Mouse (Mus musculus): ENCODE results near the gene Cfap43.

Gene Cfap43

DNA sequence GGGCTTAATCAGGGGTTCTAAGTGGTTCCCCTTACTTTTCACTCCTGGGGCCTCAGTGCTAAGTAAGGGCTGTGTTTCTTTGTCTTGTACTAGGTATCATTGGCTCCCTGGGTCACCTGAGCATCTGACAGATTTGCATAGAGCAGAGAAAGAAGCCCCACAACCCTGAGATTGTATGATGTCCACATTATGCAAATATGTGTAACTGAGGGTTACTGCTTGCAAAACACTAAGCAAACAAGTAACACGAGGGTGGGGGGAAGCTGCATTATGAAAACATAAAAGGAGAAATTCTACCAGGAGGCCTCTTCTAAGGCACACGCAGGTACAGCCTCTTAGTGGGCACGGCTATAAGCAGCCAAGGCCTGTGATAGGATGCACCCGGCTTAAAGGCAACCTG lies 3.8 kb downstream of the Cfap43 start:
- DNase-seq (ENCODE audit: low spot score in 2 of 2): no peak

DNA sequence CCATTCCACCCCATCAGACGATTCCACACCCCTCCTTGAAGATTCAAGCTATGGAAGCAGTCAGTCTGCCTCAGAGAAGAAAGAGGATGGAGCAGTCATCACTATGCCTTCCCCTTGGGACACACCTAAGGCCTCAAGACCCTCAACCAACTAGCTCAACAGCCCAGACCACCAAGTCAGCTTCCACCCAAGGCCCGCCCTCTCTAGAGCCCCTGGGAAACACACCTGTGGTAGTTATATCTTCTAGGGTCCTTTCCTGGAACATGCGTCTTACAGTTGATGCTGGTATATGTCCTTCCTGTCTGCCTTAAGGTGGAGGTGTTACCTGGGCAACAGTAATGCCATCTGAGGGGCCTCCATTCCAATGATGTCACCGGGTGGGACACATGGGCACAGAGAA lies 4.9 kb downstream of the Cfap43 start:
- no peak for DNase-seq (ENCODE audit: low spot score in 2 of 2)

DNA sequence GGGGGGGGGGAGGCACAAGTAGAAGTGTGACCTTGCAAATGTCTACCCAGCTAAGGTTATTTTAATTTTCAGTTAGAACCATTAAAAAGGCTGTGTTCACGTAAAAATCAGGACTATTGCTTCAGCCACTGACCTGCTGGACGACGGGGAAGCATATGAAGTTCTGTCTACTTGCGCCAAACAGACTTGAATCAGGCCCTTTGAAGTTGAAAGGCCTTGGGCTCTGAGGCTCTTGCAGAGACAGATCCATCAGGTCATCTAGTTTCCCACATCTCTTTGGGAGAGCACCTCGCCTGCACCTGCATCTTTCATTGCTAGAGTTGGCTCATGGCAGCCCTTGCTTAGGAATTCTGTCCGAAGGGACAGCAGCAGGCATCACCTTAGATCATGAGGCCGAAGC lies 5.7 kb downstream of the Cfap43 start:
- no peak for DNase-seq (ENCODE audit: low spot score in 2 of 2)

DNA sequence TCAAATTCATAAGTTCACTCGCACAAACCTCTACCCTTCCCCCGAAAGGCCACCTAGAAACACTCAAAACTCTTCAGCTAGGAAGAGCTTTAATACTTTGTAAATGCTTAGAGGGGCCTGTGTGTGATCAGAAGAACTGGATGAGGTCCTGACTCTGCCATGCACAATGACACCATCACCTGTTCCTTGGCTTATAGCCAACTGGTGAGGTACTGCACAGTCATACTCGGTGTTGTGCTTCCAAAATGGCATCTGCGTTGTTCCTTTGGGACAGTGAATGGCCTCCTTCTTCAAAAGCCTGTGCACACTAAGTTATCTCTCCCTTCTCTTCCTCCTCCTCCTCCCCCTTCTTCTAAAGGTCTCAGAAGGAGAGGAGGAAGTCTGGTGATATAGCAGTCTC lies 8.3 kb downstream of the Cfap43 start:
- no peak for DNase-seq (ENCODE audit: low spot score in 2 of 2)

DNA sequence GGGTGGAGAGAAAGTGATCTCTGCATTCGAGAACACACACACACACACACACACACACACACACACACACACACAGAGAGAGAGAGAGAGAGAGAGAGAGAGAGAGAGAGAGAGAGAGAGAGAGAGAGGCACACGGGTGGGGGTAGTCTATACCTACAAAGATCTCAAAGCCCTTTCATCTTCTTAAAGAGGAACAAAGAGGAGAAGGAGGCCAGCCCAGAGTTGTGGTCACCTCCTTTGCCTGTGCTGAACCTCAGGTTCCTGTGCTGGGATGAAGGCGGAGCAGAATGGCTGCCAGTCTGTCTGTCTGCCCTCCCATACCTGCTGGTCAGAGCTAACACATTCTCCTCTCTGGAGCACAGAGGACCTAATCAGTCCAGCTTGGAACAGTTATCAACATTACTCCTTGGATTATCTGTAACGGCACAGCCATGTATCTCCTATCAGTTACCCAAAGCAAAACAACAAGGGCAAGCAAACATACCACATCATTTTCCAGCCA lies 8.9 kb downstream of the Cfap43 start:
- DNase-seq (ENCODE audit: low spot score in 2 of 2): no peak

DNA sequence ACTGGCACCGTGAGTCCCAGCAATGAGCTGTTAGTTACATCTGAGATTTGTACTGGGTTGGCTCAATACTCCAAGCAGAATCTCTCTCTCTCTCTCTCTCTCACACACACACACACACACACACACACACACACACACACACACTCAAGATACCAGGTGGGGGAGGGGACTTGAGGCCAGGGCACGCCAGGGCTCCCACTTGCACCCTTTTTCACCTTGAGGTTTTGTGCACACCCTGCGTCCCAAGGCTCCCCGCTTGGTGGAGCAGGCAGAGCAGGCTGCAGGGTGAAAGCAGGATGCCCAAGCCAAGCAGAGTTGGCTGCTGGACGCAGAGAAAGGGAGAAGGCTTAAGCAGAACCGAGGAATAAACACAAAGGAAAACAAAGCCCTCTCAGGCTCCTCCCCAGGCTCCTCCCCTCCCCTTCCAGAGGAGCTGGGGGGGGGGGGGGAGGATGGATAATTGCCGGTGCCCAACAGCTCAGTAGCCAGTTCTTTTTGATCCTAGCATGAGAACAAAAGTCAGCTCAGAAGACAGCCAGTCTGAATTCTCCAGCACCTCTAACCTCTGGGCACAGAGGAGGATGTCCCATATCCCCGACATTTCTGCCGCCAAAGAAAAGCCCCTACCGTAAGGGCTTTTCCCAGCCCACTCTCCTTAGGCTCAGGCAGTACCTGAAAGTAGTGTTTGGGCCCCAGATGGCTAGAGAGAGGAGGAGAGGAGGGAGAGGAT lies 9.5 kb downstream of the Cfap43 start:
- no peak for DNase-seq (ENCODE audit: low spot score in 2 of 2)

DNA sequence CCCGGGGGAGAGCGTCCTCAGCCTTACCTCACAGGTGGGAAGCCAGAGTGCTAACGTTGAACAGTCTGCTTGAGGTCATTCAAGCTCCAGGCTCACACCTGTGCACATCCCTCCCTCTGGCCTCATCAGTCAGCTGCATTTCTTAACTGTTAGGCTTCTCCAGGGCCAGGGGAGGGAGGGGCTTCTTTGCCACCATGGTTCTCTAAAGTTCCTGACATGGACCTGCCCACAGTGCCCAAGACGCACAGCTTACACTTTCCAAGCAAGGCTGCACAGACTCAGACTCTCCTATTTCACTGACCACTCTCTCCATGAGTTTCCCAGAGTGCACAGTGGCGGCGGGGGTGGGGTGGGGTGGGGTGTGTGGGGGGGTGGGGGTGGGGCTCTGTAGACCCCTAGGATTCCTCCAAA lies 10.1 kb downstream of the Cfap43 start:
- no peak for DNase-seq (ENCODE audit: low spot score in 2 of 2)

DNA sequence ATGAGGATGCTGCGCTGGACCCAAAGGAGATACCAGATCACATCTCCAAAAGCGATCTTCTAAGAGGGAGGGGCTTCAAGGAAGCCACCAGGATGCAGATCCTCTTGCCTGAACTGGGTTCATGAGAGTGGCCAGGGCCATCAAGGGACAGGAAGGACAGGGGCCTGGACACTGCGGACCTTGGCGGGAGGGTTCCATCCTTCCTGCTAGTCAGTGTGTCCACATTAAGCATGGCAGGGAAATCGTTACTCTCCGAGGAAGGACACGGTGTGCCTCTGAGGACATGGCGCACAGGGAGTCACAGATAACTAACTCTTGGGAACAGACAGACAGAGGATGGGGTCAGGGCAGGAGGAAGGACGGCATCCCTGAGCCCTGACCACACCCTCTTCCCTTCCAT lies 11.5 kb downstream of the Cfap43 start:
- DNase-seq (ENCODE audit: low spot score in 2 of 2): no peak

DNA sequence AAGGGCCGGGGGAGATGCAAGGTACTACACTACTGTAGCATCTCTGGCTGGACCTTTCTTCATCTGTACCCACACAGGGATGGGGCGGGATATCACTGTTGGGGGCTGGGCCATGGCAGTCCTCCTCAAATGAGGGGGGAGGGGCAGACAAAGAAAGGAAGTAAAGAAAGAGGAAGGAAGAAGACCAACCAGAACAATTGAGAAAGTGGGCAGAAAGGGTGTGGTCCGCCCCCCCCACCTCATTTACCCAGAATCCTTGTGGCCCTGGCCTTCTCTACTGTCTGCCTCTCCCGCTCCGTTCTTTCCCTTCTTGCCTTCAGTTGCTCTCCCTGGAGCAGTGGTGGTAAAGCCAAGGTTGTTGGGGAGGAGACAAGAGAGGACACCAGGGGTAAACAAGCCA lies 13.5 kb downstream of the Cfap43 start:
- no peak for DNase-seq (ENCODE audit: low spot score in 2 of 2)

DNA sequence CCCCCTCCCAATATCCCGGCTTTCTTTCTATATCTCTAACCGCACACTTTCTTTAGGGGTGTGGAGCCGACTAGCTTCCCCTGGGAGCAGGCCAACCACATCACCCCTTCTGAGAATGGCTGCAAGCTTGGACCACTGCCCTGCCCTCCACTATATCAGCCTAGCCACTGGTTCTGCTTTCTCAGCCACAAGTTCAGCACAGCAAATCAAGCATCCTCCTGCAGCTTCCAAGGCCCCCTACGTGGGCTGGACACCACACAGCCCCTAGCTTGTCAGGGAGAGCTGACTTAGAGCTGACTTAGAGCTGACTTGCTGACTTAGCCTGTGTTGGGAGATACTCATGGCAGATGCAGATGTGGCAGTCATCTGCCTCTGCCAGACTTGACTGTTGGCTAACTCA lies 14.0 kb downstream of the Cfap43 start:
- no peak for DNase-seq (ENCODE audit: low spot score in 2 of 2)

DNA sequence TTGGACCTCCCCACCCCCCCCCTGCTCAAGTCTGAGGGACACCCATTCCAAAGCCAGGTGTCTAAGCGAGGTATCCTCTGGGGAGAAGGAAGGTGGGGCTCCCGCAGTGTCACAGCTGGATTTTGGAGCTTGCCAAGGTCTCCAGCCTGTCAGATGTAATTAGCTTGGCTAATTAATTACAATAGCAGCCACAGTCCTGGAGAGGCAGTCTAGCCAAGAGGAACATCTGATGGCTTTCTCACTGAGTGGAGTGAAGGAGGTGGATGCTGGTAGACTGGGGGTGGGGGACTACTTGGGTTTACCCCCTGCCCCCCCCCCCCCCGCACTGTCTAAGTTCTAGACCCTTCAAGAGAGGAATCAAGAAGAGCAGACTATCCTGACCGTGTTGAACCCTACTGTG lies 15.4 kb downstream of the Cfap43 start:
- no peak for DNase-seq (ENCODE audit: low spot score in 2 of 2)

DNA sequence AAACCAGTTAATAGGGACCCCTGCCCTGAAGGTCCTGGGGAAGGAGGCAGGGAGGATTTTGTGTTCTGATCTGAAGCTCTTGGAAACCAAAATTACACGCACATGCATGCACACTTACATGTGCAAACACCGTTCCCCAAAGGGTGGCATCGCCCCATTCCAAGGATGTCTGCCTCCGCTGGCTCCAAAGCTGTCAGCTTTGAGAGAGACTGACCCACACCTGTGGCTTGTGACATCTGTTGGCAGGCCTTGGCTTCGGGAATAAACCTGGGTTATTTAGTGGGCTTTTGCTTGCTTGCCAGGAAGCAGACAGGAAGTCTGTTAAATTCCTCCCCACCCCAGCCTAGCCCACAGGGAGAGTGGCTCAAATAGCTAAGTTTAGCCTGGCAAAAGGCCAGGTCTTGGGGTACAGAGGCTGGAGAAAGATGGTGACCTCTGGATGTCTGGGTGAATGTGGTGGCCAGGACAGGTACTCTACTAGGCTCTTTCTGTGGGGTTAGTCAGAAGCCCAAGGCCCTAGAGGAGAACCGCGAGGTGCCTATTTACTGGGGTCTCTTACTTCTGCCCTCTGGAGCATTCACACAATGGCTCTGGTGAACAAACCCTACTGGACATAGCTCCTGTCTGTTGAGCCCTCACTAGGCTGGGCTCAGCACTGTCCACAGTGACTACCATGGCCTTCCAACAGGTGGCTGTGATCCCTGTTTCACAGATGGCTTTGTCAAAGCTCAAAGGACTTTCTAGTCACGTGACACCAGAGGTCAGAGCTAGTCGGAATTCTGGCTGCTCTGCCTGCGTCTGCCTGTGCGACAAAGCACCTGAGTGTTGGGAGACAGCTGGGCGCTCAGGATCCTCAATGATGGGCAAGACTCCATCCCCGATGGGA lies 16.5 kb downstream of the Cfap43 start:
- no peak for DNase-seq (ENCODE audit: low spot score in 2 of 2)

DNA sequence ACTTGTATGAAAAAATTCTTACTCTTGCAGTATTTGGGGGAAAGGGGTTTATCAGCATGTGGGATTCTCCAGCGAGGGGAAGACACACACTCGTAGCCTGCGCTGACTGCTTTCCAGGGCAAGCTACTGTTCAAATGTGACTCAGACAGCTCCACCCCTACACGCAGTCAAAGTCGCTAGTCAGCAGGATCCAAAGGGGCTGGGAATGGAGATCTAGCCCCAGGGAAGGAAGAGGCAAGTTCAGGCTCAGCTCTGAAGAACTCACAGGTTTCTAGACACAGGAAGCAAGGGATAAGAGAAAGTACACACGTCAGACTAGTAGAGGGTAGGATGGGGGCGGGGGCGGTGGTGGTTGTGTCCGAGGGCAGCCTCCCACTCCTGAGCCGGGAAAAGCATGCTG lies 18.5 kb downstream of the Cfap43 start:
- no peak for DNase-seq (ENCODE audit: low spot score in 2 of 2)

DNA sequence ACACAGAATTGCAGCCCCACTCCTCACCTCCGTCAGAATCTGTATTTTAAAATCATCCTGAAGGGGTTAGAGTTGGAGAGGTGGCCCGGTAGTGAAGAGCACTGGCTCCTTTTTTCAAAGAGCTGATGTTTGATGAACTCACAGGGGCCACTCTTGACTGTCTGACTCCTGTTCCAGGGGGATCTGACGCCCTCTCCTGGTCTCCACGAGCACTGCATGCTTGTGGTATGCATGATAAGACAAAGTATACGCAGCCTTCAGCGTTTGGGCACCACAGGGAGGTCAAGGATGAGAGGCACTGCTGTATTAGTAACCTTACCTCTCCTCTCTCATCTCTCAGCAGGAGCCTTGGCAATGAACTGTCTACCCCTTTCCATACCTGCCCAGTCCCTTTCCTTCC lies 19.1 kb downstream of the Cfap43 start:
- DNase-seq (ENCODE audit: low spot score in 2 of 2): no peak

DNA sequence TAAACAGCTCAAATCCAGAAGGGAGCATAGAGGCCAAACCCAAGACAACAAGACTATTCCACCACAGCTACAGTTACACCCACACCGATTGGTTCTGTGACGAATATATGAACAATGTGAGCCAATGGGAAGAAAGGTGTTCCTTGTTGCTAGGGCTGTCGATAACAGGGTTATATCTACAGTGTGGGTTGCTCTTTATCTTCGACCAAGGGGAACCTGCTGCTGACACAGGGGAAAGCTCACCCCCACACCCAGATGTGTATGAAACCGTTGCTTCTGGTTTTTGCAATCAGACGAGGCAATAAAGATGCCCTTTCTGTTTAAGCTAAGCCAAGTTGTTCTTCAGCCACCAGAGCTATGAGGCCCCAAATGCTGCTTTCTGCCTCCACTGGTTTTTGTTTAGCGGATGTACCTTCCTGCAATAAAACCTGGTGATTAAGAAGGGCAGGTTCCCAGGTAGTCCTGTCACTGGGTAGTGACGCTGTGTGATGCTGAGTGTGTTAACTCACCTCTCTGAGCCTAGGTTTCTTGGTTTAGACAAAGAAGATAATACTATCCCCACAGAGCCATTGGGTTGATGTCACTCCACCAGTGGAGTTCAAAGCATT lies 20.5 kb downstream of the Cfap43 start:
- DNase-seq (ENCODE audit: low spot score in 2 of 2): no peak

DNA sequence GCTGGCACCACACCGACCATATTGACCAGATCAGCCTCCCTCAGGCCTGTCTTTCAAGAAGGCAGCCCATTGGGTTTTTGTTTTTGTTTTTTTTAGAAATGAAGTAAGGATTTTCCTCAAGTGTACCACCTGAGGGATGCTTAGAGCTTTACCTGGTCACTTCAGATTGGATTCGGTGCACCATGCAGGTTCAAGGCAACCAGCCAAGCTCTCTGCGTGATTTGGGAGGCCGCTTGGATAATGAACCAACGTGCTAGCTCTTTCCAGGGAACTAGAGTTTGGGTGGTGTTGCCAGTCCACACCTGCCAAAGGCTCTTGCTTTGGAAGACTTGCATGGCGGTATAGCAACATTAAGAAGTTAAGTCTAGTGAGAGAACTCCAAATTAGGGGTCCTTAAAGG lies 26.0 kb downstream of the Cfap43 start:
- DNase-seq (ENCODE audit: low spot score in 2 of 2): no peak

DNA sequence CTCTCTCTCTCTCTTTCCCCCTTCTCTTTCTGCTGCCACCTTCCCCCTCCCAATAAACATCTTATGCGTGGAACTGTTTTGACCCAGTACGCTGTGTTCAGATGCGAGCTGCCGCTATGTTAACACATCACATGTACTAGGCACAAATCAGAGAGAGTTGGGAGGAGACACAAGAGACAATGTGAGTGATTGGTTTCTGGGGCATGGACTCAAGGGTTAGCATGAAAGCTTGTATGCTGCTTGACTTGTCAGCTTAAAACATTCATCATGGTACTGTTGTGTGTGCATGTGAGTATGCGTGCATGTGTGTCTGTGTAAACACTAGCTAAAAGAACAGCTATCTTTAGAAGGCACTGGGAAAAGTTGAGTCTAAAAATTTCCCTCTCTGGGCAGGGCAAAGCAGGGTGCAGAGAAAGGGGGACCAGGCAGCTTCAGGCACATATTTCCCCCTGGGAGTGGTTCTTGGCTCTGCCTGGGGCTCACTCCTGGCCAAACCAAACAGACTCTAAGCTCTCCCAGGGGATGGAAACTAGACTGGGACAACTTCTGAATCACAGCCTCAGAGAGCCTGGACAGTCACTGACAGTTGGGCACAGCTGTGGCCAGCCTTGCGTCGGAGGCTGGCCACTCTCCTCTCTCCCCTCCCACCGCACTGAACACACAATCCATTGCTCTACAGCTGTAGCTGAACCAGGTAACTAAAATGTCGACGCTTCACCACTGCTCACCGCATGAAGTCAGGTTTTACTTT lies 27.4 kb downstream of the Cfap43 start:
- DNase-seq (ENCODE audit: low spot score in 2 of 2): no peak

DNA sequence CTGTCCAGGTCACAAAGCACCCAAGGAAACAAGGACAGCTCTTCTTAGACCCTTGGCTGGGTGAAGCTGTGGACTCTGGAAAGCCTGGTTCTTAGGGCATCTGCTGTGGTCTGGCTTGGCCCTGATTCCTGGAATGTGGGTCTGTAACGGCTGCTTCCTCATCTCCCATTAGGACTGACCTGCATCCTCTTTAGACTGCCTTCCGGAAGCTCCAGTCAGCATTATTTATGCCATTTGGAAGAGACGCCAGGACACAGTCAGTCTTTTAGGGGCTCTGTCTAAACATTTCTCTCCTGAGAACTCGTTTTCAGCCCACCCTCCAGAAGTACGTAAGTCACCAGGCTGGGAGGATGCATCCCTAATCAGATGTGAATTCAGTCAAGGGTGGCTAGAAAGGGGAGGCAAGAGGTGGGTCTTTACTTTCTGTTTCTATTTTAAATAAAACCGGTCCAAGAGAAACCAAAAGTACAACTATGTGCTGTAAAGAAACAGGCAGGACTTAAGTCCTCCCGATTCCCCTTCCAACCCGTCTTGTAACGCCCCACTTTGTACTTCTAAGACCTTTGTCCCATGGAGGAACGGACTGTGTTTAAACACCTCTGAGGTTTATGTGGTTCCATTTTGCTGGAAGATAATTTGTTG lies 28.5 kb downstream of the Cfap43 start:
- no peak for DNase-seq (ENCODE audit: low spot score in 2 of 2)

DNA sequence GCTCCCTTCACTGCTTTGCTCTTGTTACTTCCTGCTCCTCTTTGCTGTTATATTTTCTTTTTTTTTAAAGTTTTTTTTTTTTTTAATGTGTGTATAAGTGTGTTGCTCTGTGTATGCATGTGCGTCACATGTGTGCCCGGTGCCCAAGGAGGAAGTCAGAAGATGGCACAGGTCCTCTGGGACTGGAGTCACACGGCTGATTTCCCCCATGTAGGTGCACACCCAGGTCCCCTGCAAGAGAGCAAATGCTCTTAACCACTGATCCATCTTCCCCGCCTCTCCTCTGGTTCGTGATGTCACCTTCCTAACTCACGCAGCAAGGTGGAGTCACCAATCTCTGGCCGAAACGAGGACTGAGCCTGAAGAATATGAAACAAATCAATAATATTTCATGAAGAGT lies 31.1 kb downstream of the Cfap43 start:
- DNase-seq (ENCODE audit: low spot score in 2 of 2): no peak

DNA sequence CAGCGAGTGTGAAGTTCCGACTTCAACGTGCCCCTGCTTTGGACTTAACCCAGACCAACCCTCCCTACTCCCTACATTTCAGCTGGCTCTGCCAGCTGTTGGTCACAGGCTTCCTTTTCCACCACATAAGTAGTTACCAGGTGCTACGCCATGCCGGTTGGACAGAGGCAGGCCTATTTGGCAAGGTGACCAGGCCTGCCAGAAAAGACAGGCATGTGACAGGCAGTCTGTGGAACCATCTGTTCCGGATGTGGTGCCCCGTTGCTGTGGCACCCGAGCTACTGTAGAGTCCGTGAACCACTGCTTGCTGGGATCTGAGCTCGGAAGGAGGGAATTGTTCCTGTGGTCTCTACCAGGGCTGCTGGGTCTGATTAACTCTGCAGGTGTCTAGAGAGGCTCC lies 31.7 kb downstream of the Cfap43 start:
- DNase-seq (ENCODE audit: low spot score in 2 of 2): no peak

DNA sequence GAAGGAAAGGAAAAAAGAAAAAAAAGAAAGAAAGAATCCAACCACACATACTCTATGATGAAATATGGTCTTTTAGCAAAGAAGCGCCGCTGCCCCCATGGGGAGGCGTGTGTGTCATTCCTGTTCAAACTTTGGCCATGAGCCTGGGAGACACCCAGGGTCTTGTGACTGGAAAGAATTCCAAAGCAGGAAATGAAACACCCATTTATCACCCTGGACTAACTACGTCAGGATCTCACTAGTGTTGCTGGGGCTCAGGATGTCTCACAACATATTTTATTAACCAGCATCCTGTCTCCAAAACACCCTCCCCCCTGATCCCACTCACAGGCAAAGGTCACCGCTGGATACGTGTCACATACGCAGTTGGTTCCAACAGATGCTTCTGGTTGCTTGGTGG lies 32.5 kb downstream of the Cfap43 start:
- DNase-seq (ENCODE audit: low spot score in 2 of 2): no peak

DNA sequence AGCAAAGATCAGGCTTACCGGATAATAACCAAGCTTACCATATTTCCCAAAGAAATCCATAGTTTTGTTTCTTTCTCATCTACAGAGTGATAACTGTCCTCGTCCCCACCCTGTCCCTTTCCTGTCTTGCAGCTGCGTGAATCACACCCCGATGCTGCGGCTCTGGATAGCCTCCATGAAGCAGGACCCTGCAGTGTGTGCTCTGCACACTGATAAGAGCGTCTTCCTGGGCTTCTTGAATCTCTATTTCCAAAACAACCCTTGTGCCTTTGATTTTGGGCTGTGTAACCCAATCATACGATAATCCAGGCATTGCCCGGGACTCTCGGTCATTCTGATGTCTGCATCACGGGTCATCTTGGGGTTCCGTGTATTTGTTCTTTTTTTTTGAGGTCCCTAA lies 33.2 kb downstream of the Cfap43 start:
- DNase-seq (ENCODE audit: low spot score in 2 of 2): no peak

Data from frontal cortex, postnatal 14 days (tissue).